Comparison of ENCODE assay signal across 11 mouse cellular contexts in the genomic region with DNA sequence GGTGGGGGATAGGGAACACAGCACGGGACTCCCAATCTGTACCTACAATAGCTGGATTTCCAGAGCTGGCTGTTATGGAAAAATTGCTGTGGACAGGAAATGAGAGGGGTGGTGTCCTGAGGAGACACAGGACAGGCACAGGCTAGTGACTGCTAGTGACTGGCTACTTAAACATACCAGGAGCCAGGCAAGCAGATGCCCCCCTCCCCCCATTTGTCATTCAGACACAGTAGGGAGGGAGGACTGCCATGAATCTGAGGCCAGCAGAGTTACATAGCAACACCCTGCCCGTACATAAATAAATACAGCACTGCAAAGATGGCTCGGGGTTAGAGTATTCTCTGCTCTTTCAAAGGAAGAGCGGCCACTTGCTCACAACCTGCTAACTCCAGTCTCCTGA. TPM values are rescaled to one million over a fixed set of nuclear protein-coding genes. Genes with fewer than 3 reads are reported as not detected.
DNase-seq lines count a peak whose midpoint lies in the region; ATAC-seq and TF ChIP-seq lines count a peak whose summit lies in the region.
"Had no signal": no experiment of that assay in that cellular context is flagged by ENCODE, and none has a peak within 500 bp of the region (broad histone marks: within the 10 kb centered on the region; RNA-seq: fewer than 3 reads in every experiment).

No protein-coding gene starts in this region.

- 24% methylated on average over 4 of the region's 4 CpGs for WGBS in heart, adult 2 months
- WGBS in hindbrain, embryonic 16.5 days = 21% methylated on average over 4 of the region's 4 CpGs

- no peak for TF ChIP-seq CTCF in heart, adult 2 months (IDR thresholded peaks at IDR 0.05)

- intact Hi-C loops in gastrocnemius, postnatal 36 days (cut with DNase I) = no loop called here
- intact Hi-C loops in heart, adult 2 months (cut with DNase I) = no loop called here

- H3K27me3 ChIP-seq in heart, adult 2 months (ENCODE audit: control insufficient read depth, insufficient read depth, low read length) = no peaks in the 10 kb centered on the region
- H3K27me3 ChIP-seq in hindbrain, embryonic 16.5 days (replicated peaks; ENCODE audit: control insufficient read depth, insufficient read depth, low read length) = no peaks in the 10 kb centered on the region

- TF ChIP-seq EP300 in heart, adult 2 months (IDR thresholded peaks at IDR 0.05; ENCODE audit: insufficient read depth, low read depth, low read length) = no peak

- no peak overlapping the region; the same call in 1 of the 2 replicates for H3K4me3 ChIP-seq in heart, adult 2 months
- H3K4me3 ChIP-seq in hindbrain, embryonic 16.5 days (ENCODE audit: low read length) = no peak overlapping the region

- H3K9me3 ChIP-seq in hindbrain, embryonic 16.5 days (ENCODE audit: control insufficient read depth, low read length) = no peaks in the 10 kb centered on the region

- no peaks in the 10 kb centered on the region for H3K36me3 ChIP-seq in heart, adult 2 months (ENCODE audit: control insufficient read depth, insufficient read depth, low read length)
- no peaks in the 10 kb centered on the region for H3K36me3 ChIP-seq in hindbrain, embryonic 16.5 days (ENCODE audit: control insufficient read depth, insufficient read depth, low read length)

- no peaks in the 10 kb centered on the region for H3K79me2 ChIP-seq in heart, adult 2 months (replicated peaks; ENCODE audit: control insufficient read depth, insufficient read depth, low read length)

- no peaks in the 10 kb centered on the region for H3K4me1 ChIP-seq in heart, adult 2 months (ENCODE audit: control insufficient read depth, insufficient read depth, low read length)
- H3K4me1 ChIP-seq in hindbrain, embryonic 16.5 days (ENCODE audit: control insufficient read depth, insufficient read depth, low read depth, low read length) = peaks cover 8% of the 10 kb centered on the region

- H3K4me2 ChIP-seq in hindbrain, embryonic 16.5 days (ENCODE audit: low read length) = no peak overlapping the region
- H3K4me2 ChIP-seq: liver, embryonic 11.5 days had no signal

- peak; percentile 9; the same call in 1 of the 2 replicates for ATAC-seq in hindbrain, embryonic 16.5 days

- TF ChIP-seq POLR2A in heart, adult 2 months (IDR thresholded peaks at IDR 0.05; ENCODE audit: insufficient read depth, low read depth, low read length) = no peak

- no peak overlapping the region for H3K9ac ChIP-seq in heart, adult 2 months (ENCODE audit: low read depth, low read length)
- no peak overlapping the region for H3K9ac ChIP-seq in hindbrain, embryonic 16.5 days (ENCODE audit: low read depth, low read length)

- peak; percentile 50 for DNase-seq in gastrocnemius, adult 18-20 months (ENCODE audit: low spot score)
- no peak for DNase-seq in gastrocnemius, postnatal 36 days
- peak; percentile 69 for DNase-seq in ES-CJ7 (ENCODE audit: low read depth, low spot score)
- peak; percentile 41 to 49 for DNase-seq in heart, adult 2 months
- DNase-seq in cerebellum, postnatal 36 days = no peak
- no peak for DNase-seq in thymus, postnatal 10 days (ENCODE audit: low spot score in 2 of 2)
- DNase-seq in B cell, adult 2 months = no peak
- DNase-seq: cerebellum, adult 9-11 months; kidney, postnatal 10 days had no signal

- no peak overlapping the region; the same call in 1 of the 2 replicates for H3K27ac ChIP-seq in heart, adult 2 months
- H3K27ac ChIP-seq in hindbrain, embryonic 16.5 days (ENCODE audit: low read depth, low read length) = no peak overlapping the region

RNA-seq across cellular contexts. Expression of a gene that starts 3.0 kb away (rescaled TPM):
- total RNA-seq in gastrocnemius, adult 18-20 months (2021) = 1 to 10 TPM; 3.0 to 6.9 TPM
- total RNA-seq in gastrocnemius, postnatal 36 days (2021) = 1 to 10 TPM; 3.3 to 4.1 TPM
- 1 to 10 TPM; 4.1 to 4.9 TPM for total RNA-seq in heart, adult 2 months (2021)
- polyA plus RNA-seq in heart, adult 2 months (2012; rRNA removed) = 1.1 TPM in 2 replicates
- 22.2 and 27.1 TPM in 2 replicates for polyA plus RNA-seq in hindbrain, embryonic 16.5 days (2015; fragmentation: Nextera tagmentation; extraction: Ambion mirVana)

RNA-seq across cellular contexts. Expression of a gene that starts 35.2 kb away (rescaled TPM):
- 100 to 1,000 TPM; 174 to 189 TPM for total RNA-seq in gastrocnemius, adult 18-20 months (2021)
- total RNA-seq in gastrocnemius, postnatal 36 days (2021) = 100 to 1,000 TPM; 147 to 166 TPM
- total RNA-seq in heart, adult 2 months (2021) = 100 to 1,000 TPM in 1 of 2 experiments, 10 to 100 TPM in 1; 81.2 to 101 TPM
- polyA plus RNA-seq in heart, adult 2 months (2012; rRNA removed) = 30.5 and 57.6 TPM in 2 replicates
- polyA plus RNA-seq in hindbrain, embryonic 16.5 days (2015; fragmentation: Nextera tagmentation; extraction: Ambion mirVana) = 31.1 and 31.3 TPM in 2 replicates

Comparison
In these comparisons a context has a peak if more than half of its experiments do, and no peak if none do; other contexts are left out.
1. DNase-seq: peak in gastrocnemius, adult 18-20 months (single experiment), ES-CJ7 (single experiment) and heart, adult 2 months (2 of 2); none in gastrocnemius, postnatal 36 days (0 of 2), cerebellum, postnatal 36 days (0 of 2), thymus, postnatal 10 days (0 of 2) and B cell, adult 2 months (0 of 2).